Mouse (Mus musculus) forebrain, embryonic 12.5 days (tissue): ENCODE results near the gene Zbtb14. TPM values are rescaled to one million over a fixed set of nuclear protein-coding genes. Genes with fewer than 3 reads are reported as not detected.

Source experiments
- ATAC-seq: fragments of 200-750 bp; cut with Nextera tagmentation; 2 replicates; pipeline ENCODE4 v1.8.0; 2017; ENCODE audit warnings: moderate TSS enrichment; ENCODE audit not compliant: low FRiP score
- H3K27ac ChIP-seq: fragments of 300-500 bp; sonication (generic); 2 replicates; pipeline ENCODE4 v1.5.1; 2016; ENCODE audit warnings: mild to moderate bottlenecking
- H3K27me3 ChIP-seq: fragments of 300-500 bp; sonication (generic); 2 replicates; pipeline ENCODE4 v1.6.1; 2016; ENCODE audit warnings: mild to moderate bottlenecking
- H3K36me3 ChIP-seq: fragments of 300-500 bp; sonication (generic); replicated peaks from 2 replicates; pipeline ENCODE4 v1.6.1; 2016; ENCODE audit warnings: mild to moderate bottlenecking
- H3K4me1 ChIP-seq: fragments of 300-500 bp; sonication (generic); 2 replicates; pipeline ENCODE4 v1.6.1; 2016
- H3K4me2 ChIP-seq: fragments of 300-500 bp; sonication (generic); 2 replicates; pipeline ENCODE4 v1.6.1; 2016; ENCODE audit warnings: mild to moderate bottlenecking, moderate library complexity
- H3K4me3 ChIP-seq: fragments of 300-500 bp; sonication (generic); replicated peaks from 2 replicates; pipeline ENCODE4 v1.5.1; 2016; ENCODE audit warnings: mild to moderate bottlenecking
- H3K9ac ChIP-seq: fragments of 300-500 bp; sonication (generic); 2 replicates; pipeline ENCODE4 v1.6.1; 2016; ENCODE audit warnings: mild to moderate bottlenecking
- H3K9me3 ChIP-seq: fragments of 300-500 bp; sonication (generic); 2 replicates; pipeline ENCODE4 v1.6.1; 2016
- WGBS: fragments of 180-500 bp; shearing (Covaris S2); methylation state at CpG from one replicate; pipeline ENCODE4 v1.1.7; 2016; 5-methylcytosine and 5-hydroxymethylcytosine counted together
- polyA plus RNA-seq: library from polyadenylated mRNA; unstranded; fragments of >200 nt; fragmentation: Nextera tagmentation; extraction: Ambion mirVana; gene quantifications from 2 replicates; pipeline ENCODE4 v1.2.1, GENCODE M21; 2016

Zbtb14 gene
- polyA plus RNA-seq, result 35.8 and 36.6 TPM in 2 replicates

GRCm38 (mm10) chr17:69382511-69383100 is at the start of gene Zbtb14:
Gene Zbtb14 (plus strand): TSS chr17:69383050.
- Histone ChIP-seq H3K4me2 (peak within 1 kb of the TSS; percentile 75), H3K9ac (peak within 1 kb of the TSS; percentile 95), H3K9me3 (no peaks in the 10 kb centered on the region), H3K4me3 (peak within 1 kb of the TSS; percentile 88), H3K36me3 (peaks cover 14% of the 10 kb centered on the region), H3K27me3 (no peaks in the 10 kb centered on the region), H3K27ac (peak within 1 kb of the TSS; percentile 100), H3K4me1 (peaks cover 16% of the 10 kb centered on the region)
- peak; percentile 93 for ATAC-seq
- under 1% methylated on average over 43 of the region's 72 CpGs for WGBS

GRCm38 (mm10) chr17:69346056-69346455 is 36.8 kb upstream of the Zbtb14 start:
- 90% methylated on average over 7 of the region's 7 CpGs for WGBS
- H3K4me2 ChIP-seq, result no peak overlapping the region

GRCm38 (mm10) chr17:69349014-69349531 is 33.8 kb upstream of the Zbtb14 start:
- Histone ChIP-seq H3K36me3 (no peaks in the 10 kb centered on the region), H3K9ac (no peak overlapping the region), H3K27ac (no peak overlapping the region), H3K4me1 (no peaks in the 10 kb centered on the region), H3K27me3 (no peaks in the 10 kb centered on the region), H3K4me2 (no peak overlapping the region), H3K9me3 (no peaks in the 10 kb centered on the region), H3K4me3 (no peak overlapping the region)
- 26% methylated on average over 8 of the region's 8 CpGs for WGBS
- peak; percentile 75; the same call in 1 of the 2 replicates for ATAC-seq

More at GRCm38 (mm10) chr17:69346056-69346455, 36.8 kb upstream of the Zbtb14 start:
- Histone ChIP-seq H3K4me1 (no peaks in the 10 kb centered on the region), H3K9ac (no peak overlapping the region), H3K27me3 (no peaks in the 10 kb centered on the region), H3K36me3 (no peaks in the 10 kb centered on the region), H3K9me3 (no peaks in the 10 kb centered on the region), H3K27ac (no peak overlapping the region), H3K4me3 (no peak overlapping the region)
- peak; percentile 33; the same call in 1 of the 2 replicates for ATAC-seq

- WGBS, result 78% methylated on average over 3 of the region's 3 CpGs
- no peak overlapping the region for H3K27ac ChIP-seq
- no peak for ATAC-seq
These were observed 17.8 kb upstream of the Zbtb14 start for GRCm38 (mm10) chr17:69365049-69365448.

GRCm38 (mm10) chr17:69380838-69381237 is 2.0 kb upstream of the Zbtb14 start:
- Histone ChIP-seq H3K27me3 (no peaks in the 10 kb centered on the region), H3K27ac (no peak overlapping the region), H3K4me3 (no peak overlapping the region), H3K9me3 (no peaks in the 10 kb centered on the region), H3K36me3 (no peaks in the 10 kb centered on the region), H3K4me2 (no peak overlapping the region), H3K4me1 (peaks cover 16% of the 10 kb centered on the region), H3K9ac (no peak overlapping the region)
- 96% methylated on average over 8 of the region's 8 CpGs for WGBS
- ATAC-seq, result no peak

More at GRCm38 (mm10) chr17:69365049-69365448, 17.8 kb upstream of the Zbtb14 start:
- Histone ChIP-seq H3K4me2 (no peak overlapping the region), H3K9ac (no peak overlapping the region), H3K4me3 (no peak overlapping the region), H3K4me1 (no peaks in the 10 kb centered on the region), H3K36me3 (no peaks in the 10 kb centered on the region), H3K9me3 (no peaks in the 10 kb centered on the region), H3K27me3 (no peaks in the 10 kb centered on the region)

GRCm38 (mm10) chr17:69383201-69383940 is 521 bp downstream of the Zbtb14 start:
- peak overlapping the region; percentile 75 for H3K4me2 ChIP-seq
- peak overlapping the region; percentile 88 for H3K4me3 ChIP-seq
- no peaks in the 10 kb centered on the region for H3K27me3 ChIP-seq
- ATAC-seq, result peak; percentile 78
- under 1% methylated on average over 82 of the region's 128 CpGs for WGBS
- H3K4me1 ChIP-seq, result peaks cover 16% of the 10 kb centered on the region
- H3K9me3 ChIP-seq, result no peaks in the 10 kb centered on the region
- H3K36me3 ChIP-seq, result peaks cover 21% of the 10 kb centered on the region
- H3K9ac ChIP-seq, result peak overlapping the region; percentile 95
- H3K27ac ChIP-seq, result peak overlapping the region; percentile 100

GRCm38 (mm10) chr17:69383941-69384665 is 1.3 kb downstream of the Zbtb14 start:
- Histone ChIP-seq H3K9me3 (no peaks in the 10 kb centered on the region), H3K4me1 (peaks cover 16% of the 10 kb centered on the region), H3K9ac (peak overlapping the region; percentile 95), H3K4me2 (peak overlapping the region; percentile 75), H3K27me3 (no peaks in the 10 kb centered on the region), H3K4me3 (peak overlapping the region; percentile 88), H3K27ac (peak overlapping the region; percentile 100), H3K36me3 (peaks cover 22% of the 10 kb centered on the region)
- ATAC-seq, result peak; percentile 13; the same call in 1 of the 2 replicates
- under 1% methylated on average over 34 of the region's 37 CpGs for WGBS

GRCm38 (mm10) chr17:69396147-69397033 is 13.5 kb downstream of the Zbtb14 start:
- H3K4me2 ChIP-seq, result peak overlapping the region; percentile 21; the same call in 1 of the 2 replicates
- WGBS, result 24% methylated on average over 15 of the region's 16 CpGs
- no peaks in the 10 kb centered on the region for H3K9me3 ChIP-seq

GRCm38 (mm10) chr17:69397163-69397562 is 14.3 kb downstream of the Zbtb14 start:
- Histone ChIP-seq H3K36me3 (no peaks in the 10 kb centered on the region), H3K9me3 (no peaks in the 10 kb centered on the region), H3K4me3 (no peak overlapping the region), H3K27me3 (no peaks in the 10 kb centered on the region), H3K27ac (no peak overlapping the region), H3K4me2 (no peak overlapping the region), H3K4me1 (no peaks in the 10 kb centered on the region; the same call in 1 of the 2 replicates), H3K9ac (no peak overlapping the region)
- ATAC-seq, result no peak
- 64% methylated on average over 5 of the region's 5 CpGs for WGBS

More at GRCm38 (mm10) chr17:69396147-69397033, 13.5 kb downstream of the Zbtb14 start:
- Histone ChIP-seq H3K36me3 (peaks cover 5% of the 10 kb centered on the region; the same call in 1 of the 2 replicates), H3K4me3 (no peak overlapping the region), H3K4me1 (no peaks in the 10 kb centered on the region; the same call in 1 of the 2 replicates), H3K9ac (no peak overlapping the region), H3K27me3 (no peaks in the 10 kb centered on the region), H3K27ac (no peak overlapping the region)
- no peak for ATAC-seq

- Histone ChIP-seq H3K9me3 (no peaks in the 10 kb centered on the region), H3K4me2 (no peak overlapping the region), H3K9ac (no peak overlapping the region), H3K4me3 (no peak overlapping the region), H3K27ac (no peak overlapping the region), H3K36me3 (no peaks in the 10 kb centered on the region), H3K4me1 (no peaks in the 10 kb centered on the region; the same call in 1 of the 2 replicates), H3K27me3 (no peaks in the 10 kb centered on the region)
- no peak for ATAC-seq
These were observed 15.2 kb downstream of the Zbtb14 start for GRCm38 (mm10) chr17:69398092-69398491.

GRCm38 (mm10) chr17:69401146-69401545 is 18.3 kb downstream of the Zbtb14 start:
- no peak for ATAC-seq
- H3K36me3 ChIP-seq, result no peaks in the 10 kb centered on the region
- H3K9me3 ChIP-seq, result no peaks in the 10 kb centered on the region
- no peak overlapping the region for H3K27ac ChIP-seq
- no peak overlapping the region for H3K4me2 ChIP-seq
- H3K4me1 ChIP-seq, result no peaks in the 10 kb centered on the region; the same call in 1 of the 2 replicates
- no peak overlapping the region for H3K9ac ChIP-seq
- H3K4me3 ChIP-seq, result no peak overlapping the region
- no peaks in the 10 kb centered on the region for H3K27me3 ChIP-seq
- 78% methylated on average over 2 of the region's 2 CpGs for WGBS
